In the genomic region with DNA sequence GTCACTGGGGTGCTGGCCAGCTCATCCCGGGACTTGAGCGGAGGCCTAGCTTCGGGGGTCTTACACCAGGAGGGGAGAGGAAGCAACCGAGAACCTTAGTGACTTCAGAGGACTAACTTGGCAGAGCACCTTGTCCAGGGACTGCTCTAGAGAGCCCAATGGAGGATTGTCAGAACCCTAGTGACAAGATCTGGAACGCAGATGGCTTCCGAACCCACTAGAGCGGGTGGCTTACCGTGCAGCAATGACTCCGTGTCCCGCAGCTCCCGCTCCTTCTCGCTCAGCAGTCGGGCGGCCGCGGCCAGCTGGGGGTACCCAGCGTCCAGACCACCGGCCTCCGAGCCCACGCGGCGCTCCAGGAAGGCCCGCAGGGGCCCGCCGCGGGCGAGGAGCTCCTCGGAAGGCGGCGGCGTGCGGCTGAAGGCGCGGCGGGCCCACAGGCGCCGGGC, we compare ENCODE assay signal across 8 mouse cellular contexts. TPM values are rescaled to one million over a fixed set of nuclear protein-coding genes. Genes with fewer than 3 reads are reported as not detected.
DNase-seq lines count a peak whose midpoint lies in the region; ATAC-seq and TF ChIP-seq lines count a peak whose summit lies in the region.

No protein-coding gene starts in this region.

- no peak for TF ChIP-seq EP300 in stomach, postnatal 0 days (optimal IDR thresholded peaks at IDR 0.05)

- peaks cover 33% of the 10 kb centered on the region for H3K36me3 ChIP-seq in megakaryocyte, embryonic 14.5 days (replicated peaks; ENCODE audit: low read length)
- peaks cover 39% of the 10 kb centered on the region for H3K36me3 ChIP-seq in liver, embryonic 12.5 days
- H3K36me3 ChIP-seq in stomach, postnatal 0 days (ENCODE audit: control insufficient read depth, insufficient read depth, low read length) = no peaks in the 10 kb centered on the region

- peak overlapping the region; percentile 99 for H3K4me3 ChIP-seq in megakaryocyte, embryonic 14.5 days (replicated peaks)
- peak overlapping the region; percentile 86 for H3K4me3 ChIP-seq in liver, embryonic 12.5 days
- peak overlapping the region; percentile 84 for H3K4me3 ChIP-seq in stomach, postnatal 0 days (ENCODE audit: low read depth, low read length)

- no peak for ATAC-seq in megakaryocyte, adult 5-6 weeks (ENCODE audit: poor library complexity, severe bottlenecking)
- ATAC-seq in liver, embryonic 12.5 days = peak; percentile 2
- ATAC-seq in stomach, postnatal 0 days (ENCODE audit: low FRiP score, low TSS enrichment) = peak; percentile 18

- H3K4me2 ChIP-seq in liver, embryonic 12.5 days = peak overlapping the region; percentile 96
- peak overlapping the region; percentile 64 for H3K4me2 ChIP-seq in stomach, postnatal 0 days (replicated peaks; ENCODE audit: low read depth)

- H3K27me3 ChIP-seq in megakaryocyte, embryonic 14.5 days (replicated peaks) = no peaks in the 10 kb centered on the region
- no peaks in the 10 kb centered on the region for H3K27me3 ChIP-seq in liver, embryonic 12.5 days (replicated peaks)
- no peaks in the 10 kb centered on the region for H3K27me3 ChIP-seq in stomach, postnatal 0 days (ENCODE audit: control insufficient read depth, insufficient read depth, low read length)

- H3K4me1 ChIP-seq in megakaryocyte, embryonic 14.5 days = peaks cover 36% of the 10 kb centered on the region
- peaks cover 45% of the 10 kb centered on the region for H3K4me1 ChIP-seq in liver, embryonic 12.5 days
- H3K4me1 ChIP-seq in stomach, postnatal 0 days (replicated peaks; ENCODE audit: control insufficient read depth, insufficient read depth) = peaks cover 6% of the 10 kb centered on the region; the same call in 1 of the 2 replicates

- peak; percentile 47 for DNase-seq in cerebellum, adult 11 months
- no peak for DNase-seq in cerebellum, adult 8-10 months
- peak; percentile 11 for DNase-seq in forelimb bud, embryonic 11.5 days (ENCODE audit: low read depth, low spot score)
- DNase-seq in stomach, postnatal 0 days (ENCODE audit: low spot score) = no peak
- DNase-seq in Muller cell, postnatal 12 days (ENCODE audit: inconsistent ontology term) = no peak

- under 1% methylated on average over 37 of the region's 37 CpGs for WGBS in liver, embryonic 12.5 days (ENCODE audit: insufficient replicate concordance)
- under 1% methylated on average over 36 of the region's 37 CpGs for WGBS in stomach, postnatal 0 days

- no peak for TF ChIP-seq CTCF in stomach, postnatal 0 days (IDR thresholded peaks at IDR 0.05; ENCODE audit: low read depth)

- no peaks in the 10 kb centered on the region for H3K9me3 ChIP-seq in megakaryocyte, embryonic 14.5 days
- no peaks in the 10 kb centered on the region for H3K9me3 ChIP-seq in liver, embryonic 12.5 days (replicated peaks)
- H3K9me3 ChIP-seq in stomach, postnatal 0 days (ENCODE audit: control insufficient read depth, low read length) = no peaks in the 10 kb centered on the region

- H3K9ac ChIP-seq in liver, embryonic 12.5 days = peak overlapping the region; percentile 90
- peak overlapping the region; percentile 95 for H3K9ac ChIP-seq in stomach, postnatal 0 days (ENCODE audit: low read length)

- peak overlapping the region; percentile 92 for H3K27ac ChIP-seq in liver, embryonic 12.5 days
- H3K27ac ChIP-seq in stomach, postnatal 0 days (replicated peaks) = peak overlapping the region; percentile 95

RNA-seq across cellular contexts. Expression of gene Mtrf1l, which starts 0.4 kb away (rescaled TPM):
- 1.1 and 2.4 TPM in 2 replicates for polyA plus RNA-seq in megakaryocyte, embryonic 14.5 days (2012; ENCODE audit: insufficient read depth, low replicate concordance)
- total RNA-seq in megakaryocyte, adult 5-6 weeks (2015) = 17.5 and 17.7 TPM in 2 replicates
- total RNA-seq in megakaryocyte, adult 5-6 weeks (2017) = 25.7 and 38.1 TPM in 2 replicates
- polyA plus RNA-seq in liver, embryonic 12.5 days (2016; fragmentation: Nextera tagmentation; extraction: Ambion mirVana) = 9.3 and 10.0 TPM in 2 replicates
- polyA plus RNA-seq in stomach, postnatal 0 days (2015; fragmentation: Nextera tagmentation; extraction: Ambion mirVana) = 8.4 and 10.0 TPM in 2 replicates

RNA-seq across cellular contexts. Expression of gene Fbxo5, which starts 17.9 kb away (rescaled TPM):
- 1.5 TPM in 1 of 2 replicates, not detected in the other for polyA plus RNA-seq in megakaryocyte, embryonic 14.5 days (2012; ENCODE audit: insufficient read depth, low replicate concordance)
- 64.0 and 74.3 TPM in 2 replicates for total RNA-seq in megakaryocyte, adult 5-6 weeks (2015)
- 51.9 and 58.9 TPM in 2 replicates for total RNA-seq in megakaryocyte, adult 5-6 weeks (2017)
- 94.0 and 95.6 TPM in 2 replicates for polyA plus RNA-seq in liver, embryonic 12.5 days (2016; fragmentation: Nextera tagmentation; extraction: Ambion mirVana)
- 12.7 and 15.8 TPM in 2 replicates for polyA plus RNA-seq in stomach, postnatal 0 days (2015; fragmentation: Nextera tagmentation; extraction: Ambion mirVana)

Comparison
In these comparisons a context has a peak if more than half of its experiments do, and no peak if none do; other contexts are left out.
1. DNase-seq: peak in cerebellum, adult 11 months (single experiment) and forelimb bud, embryonic 11.5 days (single experiment); none in cerebellum, adult 8-10 months (single experiment), stomach, postnatal 0 days (single experiment) and Muller cell, postnatal 12 days (single experiment).
2. Peak in every context shown above with its lines, with median percentiles within 50 percentile points of each other: H3K4me3 ChIP-seq.